Mouse (Mus musculus) lung, postnatal 0 days (tissue): ENCODE results near the gene Lypd6.

Source experiments
- CTCF ChIP-seq: IDR thresholded peaks from 2 replicates; pipeline ENCODE4 v1.5.1; 2016; ENCODE audit warnings: antibody characterized with exemption, mild to moderate bottlenecking
- EP300 ChIP-seq: IDR thresholded peaks from 2 replicates; pipeline ENCODE4 v1.6.1; 2016; ENCODE audit warnings: antibody characterized with exemption, mild to moderate bottlenecking, control low read depth

GRCm38 (mm10) chr2:50106879-50107278, 40.6 kb downstream of the Lypd6 start:
- TF ChIP-seq EP300 = no peak
- TF ChIP-seq CTCF = no peak
